Mouse (Mus musculus) urinary bladder, postnatal 4 days (tissue): Measurements from ENCODE around the gene Zfp654.

Source experiments
- DNase-seq, 2 experiments: peaks; one replicate each; pipeline ENCODE4 v3.0.0; 2021 to 2022; ENCODE audit warnings: low spot score in 2 of 2

Zfp654 gene

DNA sequence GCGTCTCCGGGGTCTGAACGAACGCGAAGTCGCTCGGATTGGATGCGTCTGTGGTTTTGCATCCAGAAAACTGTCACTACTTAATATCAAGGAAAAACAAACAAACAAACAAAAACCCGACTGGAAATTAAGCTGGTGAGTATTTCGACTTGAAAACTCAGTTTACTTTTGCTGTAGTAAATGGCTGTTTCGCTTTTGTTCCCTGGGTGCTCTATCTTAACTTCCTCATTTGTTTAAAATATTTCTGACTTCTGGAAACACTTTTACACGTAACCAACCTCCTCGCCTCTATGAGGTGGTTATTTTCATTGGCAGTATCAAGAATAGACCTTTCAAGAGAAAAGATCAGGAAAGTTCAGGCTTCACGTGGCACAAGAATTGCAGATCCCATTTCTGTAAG lies 1.4 kb upstream of the Zfp654 start:
- no peak for DNase-seq

DNA sequence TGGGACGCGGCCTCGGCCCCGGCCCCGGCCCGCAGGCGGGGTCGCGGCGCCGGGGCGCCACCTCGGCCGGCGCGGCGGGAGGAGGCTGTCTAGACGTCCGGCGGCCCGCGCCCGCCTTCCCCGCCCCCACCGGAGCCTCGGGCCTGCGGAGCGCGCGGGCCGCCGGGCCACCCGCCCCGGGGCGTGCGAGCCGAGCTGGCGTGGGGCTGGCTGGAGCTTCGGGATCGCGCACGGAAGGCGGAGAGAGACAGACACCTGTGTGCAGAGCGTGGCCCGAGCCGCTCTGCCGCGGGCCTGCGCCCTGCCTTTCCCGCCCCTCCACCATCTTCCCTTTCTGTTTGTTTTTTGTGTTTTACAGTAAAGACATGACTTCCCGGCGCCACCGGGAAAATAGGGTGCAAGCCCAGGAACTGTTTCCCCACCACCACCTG lies 1.0 kb upstream of the Zfp654 start:
- peak; percentile 41 to 60 for DNase-seq

DNA sequence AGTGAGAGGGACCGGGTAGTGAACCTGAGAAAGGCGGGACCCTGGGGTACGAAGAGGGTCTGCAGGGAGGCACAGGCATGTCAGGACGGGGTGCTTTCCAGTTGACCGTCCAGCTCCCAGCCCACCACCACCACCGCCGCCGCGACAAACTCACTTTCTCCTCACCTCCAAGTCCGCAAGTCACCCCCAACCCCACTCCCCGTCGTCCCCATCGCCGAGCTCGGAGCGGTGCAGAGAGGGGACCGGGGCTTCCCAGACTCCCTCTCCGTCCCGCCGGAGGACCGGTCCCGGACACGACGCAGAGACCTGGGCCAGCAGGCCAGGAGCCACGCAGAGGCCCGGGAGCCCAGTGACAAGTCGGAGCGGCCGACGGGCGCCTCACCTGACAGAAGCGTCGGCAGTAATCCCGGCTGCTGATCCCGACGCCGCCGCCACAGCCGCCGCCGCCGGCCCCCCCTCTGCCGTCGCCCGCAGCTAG lies 328 bp downstream of the Zfp654 start:
- DNase-seq: peak in 1 of 2 experiments; percentile 60

DNA sequence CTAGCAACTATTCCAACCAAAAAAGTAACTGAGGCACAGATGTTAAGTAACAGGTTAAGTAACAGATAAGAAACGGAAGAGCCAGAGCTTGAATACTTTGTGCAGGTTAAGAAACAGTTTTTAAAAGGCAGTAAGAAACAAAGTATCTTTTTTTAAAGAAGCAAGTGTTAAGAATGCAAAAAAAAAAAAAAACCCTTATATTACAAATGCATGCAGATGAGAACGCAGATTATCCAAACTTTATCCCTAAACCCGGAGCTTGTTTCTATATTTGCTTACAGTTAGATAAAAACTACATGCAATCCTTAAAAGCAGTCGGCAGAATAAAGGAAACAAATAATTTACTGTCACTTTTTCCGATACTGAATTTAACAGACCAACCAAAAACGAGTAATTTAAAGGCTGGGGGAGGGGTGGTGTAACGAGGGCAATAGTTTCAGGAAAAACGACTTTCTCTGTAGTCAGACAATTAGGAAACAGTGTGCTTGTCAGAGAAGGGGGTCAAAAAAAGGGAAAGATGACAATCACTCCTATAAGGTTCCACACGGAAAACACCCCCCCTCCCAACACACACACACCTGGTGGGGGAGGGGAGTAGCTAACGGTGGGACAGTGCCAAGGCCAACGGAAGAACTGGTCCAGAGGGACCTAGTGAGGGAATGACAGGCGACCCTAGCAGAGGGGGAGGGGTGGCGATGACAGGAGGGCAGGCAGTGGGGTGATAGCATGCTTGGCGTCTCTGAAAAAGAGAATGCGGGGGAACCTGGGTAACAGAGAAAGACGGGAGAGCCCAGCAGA lies 966 bp downstream of the Zfp654 start:
- DNase-seq: peak in 1 of 2 experiments; percentile 18

DNA sequence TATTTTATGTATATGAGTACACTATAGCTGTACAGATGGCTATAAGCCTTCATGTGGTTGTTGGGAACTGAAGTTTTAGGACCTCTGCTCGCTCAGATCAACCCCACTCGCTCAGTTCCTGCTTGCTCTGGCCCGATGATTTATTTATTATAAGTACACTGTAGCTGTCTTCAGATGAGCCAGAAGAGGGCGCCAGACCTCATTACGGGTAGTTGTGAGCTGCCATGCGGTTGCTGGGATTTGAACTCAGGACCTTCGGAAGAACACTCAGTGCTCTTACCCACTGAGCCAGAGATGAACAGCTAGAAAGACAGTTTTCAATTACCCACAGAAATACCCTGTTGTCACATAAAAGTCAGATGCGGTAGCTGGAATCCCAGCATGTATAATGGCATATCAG lies 5.5 kb downstream of the Zfp654 start:
- DNase-seq: no peak

DNA sequence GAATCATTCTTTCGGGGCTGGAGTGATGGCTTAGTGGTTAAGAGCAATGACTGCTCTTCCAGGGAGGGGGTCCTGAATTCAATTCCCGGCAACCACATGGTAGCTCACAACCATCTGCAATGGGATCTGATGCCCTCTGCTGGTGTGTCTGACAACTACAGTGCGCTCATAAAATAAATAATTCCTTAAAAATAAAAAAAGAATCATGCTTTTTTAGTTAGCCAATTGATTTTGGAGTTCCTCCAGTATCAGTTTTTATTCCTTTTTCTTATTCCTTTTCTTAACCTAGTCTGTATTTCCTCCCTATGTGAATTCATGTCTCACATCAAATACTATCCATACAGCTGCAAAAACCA lies 9.1 kb downstream of the Zfp654 start:
- no peak for DNase-seq

DNA sequence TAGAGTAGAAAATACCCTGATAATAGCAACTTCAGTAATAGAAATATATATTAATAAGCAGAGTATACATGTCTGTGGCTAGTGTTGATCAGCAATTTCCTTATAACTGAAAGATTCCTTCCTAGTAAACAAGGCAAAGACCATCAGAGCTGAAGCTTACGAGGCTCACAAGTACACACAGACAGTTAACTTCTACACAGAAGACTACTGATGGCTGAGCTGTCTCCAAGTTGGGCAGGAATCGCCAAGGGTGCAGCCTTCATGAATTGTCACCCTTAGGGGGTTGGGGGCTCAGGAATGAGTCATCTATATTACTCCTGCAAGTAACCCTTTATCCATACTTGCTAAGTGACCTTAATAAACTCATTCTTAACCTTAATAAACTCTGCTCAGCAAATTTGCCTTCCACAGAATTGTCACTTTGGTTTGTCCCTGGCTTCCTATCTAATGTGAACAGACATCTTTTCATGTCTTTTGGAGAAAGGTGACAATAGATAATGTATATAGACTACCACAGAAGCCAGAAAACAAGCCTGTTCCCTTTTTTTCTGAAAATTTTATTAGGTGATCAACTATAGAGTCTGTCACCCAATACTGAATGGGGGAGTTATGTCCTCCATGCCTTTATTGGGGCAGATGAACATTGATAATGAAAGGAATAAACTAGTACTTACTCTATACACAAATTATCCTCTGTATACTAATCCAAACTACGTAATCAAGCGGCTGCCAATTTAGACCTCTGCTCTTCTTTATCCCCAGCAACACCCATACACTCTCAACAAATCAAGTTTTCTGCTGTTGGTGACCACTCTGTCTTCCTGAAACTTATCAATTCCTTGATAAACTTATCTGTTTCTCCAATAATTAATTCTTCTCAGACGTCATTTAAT lies 9.7 kb downstream of the Zfp654 start:
- DNase-seq: no peak

DNA sequence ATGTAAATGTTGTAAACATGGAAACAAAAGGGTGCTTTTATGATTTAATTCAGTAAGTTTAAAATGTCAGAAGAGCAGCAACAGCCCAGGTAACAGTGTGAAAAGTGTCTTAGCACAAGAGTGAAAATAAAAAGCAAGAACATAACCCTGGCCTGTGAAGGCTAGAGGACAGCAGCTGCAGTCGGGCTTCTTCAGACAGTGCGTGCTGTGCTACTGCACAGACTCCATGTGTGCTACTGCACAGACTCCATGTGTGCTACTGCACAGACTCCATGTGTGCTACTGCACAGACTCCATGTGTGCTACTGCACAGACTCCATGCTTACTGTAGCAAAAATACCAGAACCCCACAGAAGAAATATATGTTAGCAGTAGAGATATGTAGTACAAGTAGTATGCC lies 14.7 kb downstream of the Zfp654 start:
- no peak for DNase-seq

DNA sequence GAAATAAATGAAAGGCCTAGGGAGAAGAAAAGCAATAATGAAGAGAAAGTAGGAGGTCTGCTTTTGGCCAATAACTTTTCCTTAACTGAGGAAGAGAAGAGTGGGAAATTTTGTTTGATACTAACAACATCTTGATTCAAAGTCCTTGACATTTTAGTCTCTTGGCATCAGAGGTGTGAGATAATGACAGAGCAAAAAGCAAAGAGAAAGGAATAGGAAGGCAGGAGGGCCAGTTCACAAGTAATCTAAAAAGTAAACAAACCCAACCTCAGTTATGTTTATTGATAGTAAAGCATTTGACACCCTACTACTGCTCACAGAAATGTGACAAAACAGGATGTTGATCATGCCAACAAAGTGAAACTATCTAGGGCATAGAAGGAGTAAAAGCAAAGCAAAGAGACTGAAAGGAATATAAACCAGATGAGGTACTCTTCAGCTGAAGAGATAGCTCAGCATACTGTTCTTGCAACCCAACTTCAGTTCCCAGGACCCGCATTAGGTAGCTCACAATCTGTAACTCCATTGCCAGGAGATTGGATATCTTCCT lies 15.4 kb downstream of the Zfp654 start:
- no peak for DNase-seq

DNA sequence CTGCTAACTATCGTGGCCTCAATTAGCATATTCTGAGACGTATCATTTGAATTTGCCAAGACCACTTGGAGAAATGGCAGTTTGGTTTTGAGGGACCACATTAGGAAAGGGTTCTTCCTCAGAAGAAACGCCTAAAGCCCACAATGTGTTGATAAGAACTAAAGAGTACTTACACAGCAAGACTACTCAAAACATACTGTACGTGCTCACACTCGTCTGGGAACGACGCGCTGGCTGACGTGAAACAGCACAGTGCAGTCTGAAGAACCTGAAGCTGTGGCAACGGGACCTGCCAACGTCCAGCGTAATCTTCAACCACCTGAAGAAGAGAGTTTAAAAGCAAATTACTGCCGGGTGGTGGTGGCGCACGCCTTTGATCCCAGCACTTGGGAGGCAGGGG lies 21.2 kb downstream of the Zfp654 start:
- DNase-seq: no peak

DNA sequence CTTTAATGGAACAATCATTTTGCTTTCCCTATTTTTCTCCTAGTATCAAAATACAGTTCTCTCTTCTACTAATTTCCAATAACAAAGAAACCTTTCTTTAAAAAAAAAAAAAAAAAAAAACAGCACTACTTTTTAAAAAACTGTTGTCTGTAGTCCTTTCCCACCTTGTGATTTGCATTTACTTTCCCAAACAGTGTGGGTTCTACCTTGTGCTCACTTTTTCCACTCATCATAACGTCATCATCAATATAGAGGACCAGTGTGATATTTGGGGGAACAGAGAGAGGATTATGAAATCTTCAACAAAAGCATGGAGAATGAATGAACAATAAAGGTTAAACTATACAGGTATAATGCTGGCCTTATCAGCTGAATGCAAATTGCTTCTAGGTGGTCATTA lies 27.0 kb downstream of the Zfp654 start:
- DNase-seq: no peak

DNA sequence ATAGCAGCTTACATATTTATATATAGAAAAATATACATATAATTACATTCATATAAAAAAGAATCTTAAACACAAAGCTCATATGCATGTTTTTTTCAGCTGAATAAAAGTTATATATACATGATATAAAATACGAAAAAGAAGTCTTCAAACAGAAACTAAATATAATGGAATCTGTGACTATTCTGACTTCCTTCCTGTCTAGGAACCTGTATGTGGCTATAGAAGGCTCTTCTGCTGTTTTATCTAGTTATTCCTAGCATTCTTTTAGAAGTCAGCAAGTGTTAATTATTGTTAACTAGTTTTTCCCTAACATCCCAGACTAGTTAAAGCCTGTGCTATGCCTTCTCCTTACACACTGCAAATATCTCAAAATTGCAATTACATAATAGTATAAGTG lies 27.6 kb downstream of the Zfp654 start:
- DNase-seq: no peak

DNA sequence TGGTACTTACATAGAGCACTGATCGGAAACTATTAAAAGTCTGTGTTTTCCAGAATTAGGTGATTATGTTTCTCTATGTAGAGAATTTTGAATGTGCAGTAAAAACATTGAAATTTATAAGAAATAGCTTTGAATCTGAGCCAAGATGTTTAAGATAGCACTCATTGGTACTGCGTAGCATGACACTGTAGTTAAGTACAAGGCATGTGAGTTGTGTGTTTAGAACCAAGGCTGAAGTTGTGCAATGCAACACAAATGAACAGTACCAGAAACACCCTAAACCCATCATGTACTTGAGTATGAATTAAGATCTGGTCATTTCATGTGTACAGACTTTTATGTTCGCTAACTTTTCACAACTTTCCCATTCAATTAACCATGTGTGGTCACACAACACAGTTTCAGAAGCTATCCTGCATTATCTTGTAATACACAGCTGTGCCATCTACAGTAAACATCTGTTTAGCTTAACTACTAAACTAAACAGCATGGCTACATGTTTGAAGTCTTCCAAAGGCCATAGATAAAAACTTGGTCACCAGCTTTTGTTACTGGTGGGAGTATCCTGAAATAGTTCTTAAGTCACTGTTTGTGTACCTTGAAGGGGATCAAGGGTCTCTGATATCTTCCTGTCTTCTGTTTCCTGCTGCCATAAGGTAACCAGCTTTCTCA lies 34.2 kb downstream of the Zfp654 start:
- DNase-seq: no peak

DNA sequence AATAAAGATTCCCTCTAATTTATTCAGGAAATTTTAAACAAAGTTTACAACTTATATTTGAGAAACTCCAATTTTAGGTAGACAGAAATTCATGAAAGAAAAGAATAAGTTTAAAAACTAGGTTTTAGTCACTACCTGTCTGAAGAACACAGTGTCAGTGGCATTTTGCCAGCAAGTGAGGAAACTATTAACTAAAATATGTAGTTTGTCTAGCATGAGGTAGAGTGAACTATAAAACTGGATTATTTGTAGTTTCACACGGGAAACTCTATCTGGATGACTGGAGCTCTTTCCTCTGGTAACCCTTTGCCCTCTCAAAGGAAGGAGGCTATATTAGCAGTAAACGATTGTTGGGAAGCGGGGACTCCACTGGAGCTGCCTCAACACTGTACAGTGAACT lies 48.4 kb downstream of the Zfp654 start:
- no peak for DNase-seq

DNA sequence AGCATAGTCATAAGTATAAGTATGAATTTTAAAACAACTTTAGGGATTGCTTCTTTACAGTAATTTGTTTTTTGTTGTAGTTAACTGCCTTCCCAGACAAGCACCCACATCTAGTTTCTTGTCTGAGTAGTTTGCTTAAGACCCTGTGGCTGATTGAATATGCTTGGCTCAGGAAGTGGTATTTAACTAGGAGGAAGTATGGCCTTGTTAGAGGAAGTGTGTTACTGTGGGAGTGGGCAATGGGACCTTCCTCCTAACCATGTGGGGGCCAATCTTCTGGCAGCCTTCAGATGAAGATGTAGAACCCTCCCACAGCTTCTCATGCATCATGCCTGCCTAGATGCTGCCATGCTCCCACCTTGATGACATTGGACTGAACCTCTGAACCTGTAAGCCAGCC lies 49.8 kb downstream of the Zfp654 start:
- no peak for DNase-seq

DNA sequence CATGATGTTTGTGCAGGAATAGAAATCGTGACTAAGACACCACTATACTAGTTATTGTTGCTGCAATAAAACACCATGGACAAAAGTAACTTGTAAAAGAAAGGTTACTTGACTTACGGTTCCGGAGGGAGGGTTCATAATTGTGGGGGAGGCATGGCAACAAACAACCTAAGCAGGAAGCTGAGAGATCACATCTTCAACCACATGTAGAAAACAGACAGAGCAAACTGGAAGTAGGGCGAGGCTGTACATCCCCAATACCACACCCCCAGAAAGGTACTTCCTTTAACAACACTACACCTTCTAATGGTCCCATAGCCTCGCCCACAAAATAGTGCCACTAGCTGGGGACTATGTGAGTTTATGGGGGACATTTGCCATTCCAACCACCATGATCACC lies 51.1 kb downstream of the Zfp654 start:
- DNase-seq: no peak

DNA sequence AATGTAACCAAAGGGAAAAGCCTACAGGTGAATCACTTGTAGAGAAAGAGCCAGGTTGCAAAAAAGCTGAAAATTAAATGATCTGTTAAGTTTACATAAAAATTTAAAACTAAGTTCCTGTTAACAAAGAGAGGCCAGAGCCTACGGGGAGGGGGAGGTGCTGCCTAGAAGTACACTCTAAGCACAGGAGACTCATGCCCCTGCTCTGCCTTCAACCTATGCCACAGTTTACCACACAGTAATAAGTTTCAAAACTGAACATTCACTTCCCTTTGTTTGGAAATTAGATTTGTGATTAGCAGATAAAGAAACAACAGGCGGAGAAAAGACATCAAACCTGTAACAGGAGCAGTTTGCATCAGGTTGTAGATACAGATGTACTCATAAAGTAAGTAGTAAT lies 56.6 kb downstream of the Zfp654 start:
- no peak for DNase-seq

DNA sequence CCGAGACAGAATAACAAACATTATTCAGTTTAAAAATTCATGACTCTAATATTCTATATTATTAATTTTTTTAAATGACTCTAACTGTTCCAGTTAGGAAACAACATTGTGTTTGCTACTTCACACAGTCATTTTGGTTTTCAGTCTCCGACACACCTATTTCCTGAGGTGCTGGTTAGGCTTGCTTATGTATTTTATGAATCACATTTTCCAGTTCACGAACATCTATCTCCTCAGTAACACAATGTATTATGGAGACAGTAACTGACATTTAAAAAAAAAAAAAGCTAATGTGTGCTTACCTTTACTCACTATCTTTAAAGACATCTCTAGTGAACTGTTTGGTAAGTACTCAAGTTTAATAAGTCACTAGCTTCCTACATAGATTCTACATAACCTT lies 61.7 kb downstream of the Zfp654 start:
- DNase-seq: no peak

DNA sequence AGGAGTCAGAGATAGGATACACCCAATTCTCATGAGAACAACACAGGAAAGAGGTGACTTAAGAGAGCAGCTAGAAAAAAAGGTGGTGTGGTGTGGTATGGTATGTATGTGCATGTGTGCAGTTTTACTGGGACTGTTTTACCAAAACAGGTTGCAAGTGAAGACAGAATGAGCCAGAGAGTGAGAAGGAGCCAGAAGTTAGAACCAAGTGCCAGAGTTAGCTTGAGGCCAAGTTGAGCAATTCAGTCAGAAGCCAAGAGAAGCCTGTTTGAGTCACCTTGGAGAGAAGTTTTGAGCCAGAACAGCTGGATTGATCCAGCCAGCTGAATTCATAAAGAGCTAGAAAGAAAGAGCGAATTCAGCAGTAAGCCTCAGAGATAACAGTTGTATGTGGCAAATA lies 75.9 kb downstream of the Zfp654 start:
- DNase-seq: no peak

DNA sequence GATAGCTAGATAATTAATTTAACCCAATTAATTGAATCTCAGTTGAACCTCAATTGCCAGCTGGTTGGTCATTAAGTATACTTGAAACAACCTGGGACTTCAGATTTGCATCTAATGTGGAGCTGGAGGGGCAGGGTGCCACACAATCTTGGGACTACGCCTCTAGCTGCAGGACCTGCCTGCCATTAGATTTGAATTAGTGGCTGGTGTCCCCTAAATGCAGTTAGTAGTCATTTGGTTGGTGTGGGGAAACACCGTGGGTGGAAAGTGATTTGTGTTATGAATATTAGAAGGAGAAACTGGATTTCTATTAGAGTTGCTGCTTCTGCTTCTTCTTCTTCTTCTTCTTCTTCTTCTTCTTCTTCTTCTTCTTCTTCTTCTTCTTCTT lies 80.0 kb downstream of the Zfp654 start:
- no peak for DNase-seq

DNA sequence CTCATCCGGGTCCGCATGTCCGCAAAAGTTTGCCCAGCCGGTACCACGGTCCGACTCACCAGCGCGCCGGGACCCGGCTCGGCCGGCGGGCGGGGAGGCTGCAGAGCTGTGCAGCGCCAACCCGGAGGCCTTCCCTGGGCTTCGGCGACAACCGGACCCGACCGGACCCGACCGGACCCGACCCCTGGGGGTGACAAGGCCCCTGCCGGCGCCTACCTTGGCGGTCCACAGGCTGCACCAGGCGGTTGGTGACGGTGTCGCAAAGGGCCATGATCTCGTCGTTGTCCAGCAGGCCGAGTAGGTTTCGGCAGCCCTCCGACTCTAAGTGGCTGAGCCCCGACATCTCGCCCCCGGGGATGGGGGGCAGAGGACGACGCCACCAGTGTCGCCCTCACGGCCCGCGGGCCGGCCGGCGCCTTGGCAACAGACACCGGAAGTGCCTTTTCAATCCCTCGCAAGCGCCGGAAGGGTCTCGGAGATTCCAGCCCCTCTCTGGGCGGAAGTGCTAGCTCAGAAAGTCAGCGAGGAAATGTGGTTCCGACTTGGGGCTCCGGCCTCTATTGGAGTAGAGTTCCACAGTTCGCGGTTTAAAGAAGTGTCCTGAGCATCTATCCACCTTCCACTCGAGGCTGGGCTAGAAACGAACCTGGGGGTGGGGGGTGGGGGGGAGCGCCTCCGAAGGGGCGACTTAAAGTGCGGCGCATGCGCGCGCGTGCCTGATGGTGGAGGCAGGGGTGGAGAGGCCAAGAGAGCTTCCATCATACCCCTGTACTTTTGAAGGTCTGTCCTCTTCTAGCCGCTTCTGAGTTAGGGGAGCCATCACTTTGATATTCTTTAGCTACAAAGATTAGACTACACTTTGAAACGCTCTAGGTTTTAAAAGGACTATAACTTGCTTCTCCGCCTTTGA lies 80.7 kb downstream of the Zfp654 start, which contains the start of gene 4930453N24Rik:
TSS of gene 4930453N24Rik (minus strand) at position 641 of the 910 bp plus-strand sequence.
- peak; percentile 81 to 88 for DNase-seq
